Mouse (Mus musculus): ENCODE data around the gene Slc6a14. TPM values are rescaled to one million over a fixed set of nuclear protein-coding genes. Genes with fewer than 3 reads are reported as not detected.

The Slc6a14 gene
- polyA plus RNA-seq (2016; fragmentation: Nextera tagmentation; extraction: Ambion mirVana): 0.90 and 0.99 TPM in 2 replicates

GRCm38 (mm10) chrX:21714829-21715228, at the start of gene Slc6a14:
Gene Slc6a14, plus strand, starts transcription at chrX:21714896.
- H3K9ac ChIP-seq (replicated peaks): no peak within 1 kb of the TSS
- H3K9me3 ChIP-seq: no peaks in the 10 kb centered on the region
- H3K4me3 ChIP-seq (replicated peaks): no peak within 1 kb of the TSS
- no peaks in the 10 kb centered on the region for H3K27me3 ChIP-seq
- no peaks in the 10 kb centered on the region for H3K4me1 ChIP-seq (replicated peaks)
- no peak within 1 kb of the TSS for H3K27ac ChIP-seq
- 60% methylated on average over 7 of the region's 7 CpGs for WGBS
- no peak for ATAC-seq (ENCODE audit: insufficient number of reproducible peaks, insufficient read depth, low FRiP score, low TSS enrichment, low read depth)
- no peak within 1 kb of the TSS for H3K4me2 ChIP-seq
- H3K36me3 ChIP-seq: no peaks in the 10 kb centered on the region

GRCm38 (mm10) chrX:21670896-21671295, 43.8 kb upstream of the Slc6a14 start:
- 22% methylated on average over 7 of the region's 7 CpGs for WGBS
- H3K4me2 ChIP-seq: no peak overlapping the region
- ATAC-seq (ENCODE audit: insufficient number of reproducible peaks, insufficient read depth, low FRiP score, low TSS enrichment, low read depth): no peak

GRCm38 (mm10) chrX:21695220-21695619, 19.5 kb upstream of the Slc6a14 start:
- Histone ChIP-seq H3K27me3 (no peaks in the 10 kb centered on the region), H3K27ac (no peak overlapping the region), H3K9ac (replicated peaks) (no peak overlapping the region), H3K4me3 (replicated peaks) (no peak overlapping the region), H3K36me3 (no peaks in the 10 kb centered on the region), H3K4me2 (no peak overlapping the region), H3K9me3 (no peaks in the 10 kb centered on the region), H3K4me1 (replicated peaks) (no peaks in the 10 kb centered on the region)
- WGBS: 77% methylated on average over 6 of the region's 6 CpGs
- no peak for ATAC-seq (ENCODE audit: insufficient number of reproducible peaks, insufficient read depth, low FRiP score, low TSS enrichment, low read depth)

More at GRCm38 (mm10) chrX:21670896-21671295, 43.8 kb upstream of the Slc6a14 start:
- no peak overlapping the region for H3K9ac ChIP-seq (replicated peaks)
- no peaks in the 10 kb centered on the region for H3K4me1 ChIP-seq (replicated peaks)
- no peak overlapping the region for H3K4me3 ChIP-seq (replicated peaks)
- no peaks in the 10 kb centered on the region for H3K27me3 ChIP-seq
- H3K27ac ChIP-seq: no peak overlapping the region
- no peaks in the 10 kb centered on the region for H3K36me3 ChIP-seq
- peaks cover 6% of the 10 kb centered on the region; the same call in 1 of the 2 replicates for H3K9me3 ChIP-seq

GRCm38 (mm10) chrX:21695687-21696086, 19.0 kb upstream of the Slc6a14 start:
- Histone ChIP-seq H3K27me3 (no peaks in the 10 kb centered on the region), H3K27ac (no peak overlapping the region), H3K4me1 (replicated peaks) (no peaks in the 10 kb centered on the region), H3K36me3 (no peaks in the 10 kb centered on the region), H3K9me3 (no peaks in the 10 kb centered on the region), H3K9ac (replicated peaks) (no peak overlapping the region), H3K4me3 (replicated peaks) (no peak overlapping the region), H3K4me2 (no peak overlapping the region)
- 83% methylated on average over 3 of the region's 3 CpGs for WGBS
- ATAC-seq (ENCODE audit: insufficient number of reproducible peaks, insufficient read depth, low FRiP score, low TSS enrichment, low read depth): no peak

- no peaks in the 10 kb centered on the region for H3K36me3 ChIP-seq
- WGBS: 82% methylated on average over 4 of the region's 4 CpGs
- H3K9me3 ChIP-seq: no peaks in the 10 kb centered on the region
- H3K4me2 ChIP-seq: no peak overlapping the region
- no peaks in the 10 kb centered on the region for H3K27me3 ChIP-seq
- no peak overlapping the region for H3K27ac ChIP-seq
- no peak for ATAC-seq (ENCODE audit: insufficient number of reproducible peaks, insufficient read depth, low FRiP score, low TSS enrichment, low read depth)
- H3K4me1 ChIP-seq (replicated peaks): no peaks in the 10 kb centered on the region
- H3K4me3 ChIP-seq (replicated peaks): no peak overlapping the region
- no peak overlapping the region for H3K9ac ChIP-seq (replicated peaks)
These were observed 13.1 kb upstream of the Slc6a14 start for GRCm38 (mm10) chrX:21701646-21702045.

GRCm38 (mm10) chrX:21704470-21704869, 10.2 kb upstream of the Slc6a14 start:
- H3K9ac ChIP-seq (replicated peaks): no peak overlapping the region
- no peak overlapping the region for H3K4me3 ChIP-seq (replicated peaks)
- no peak for ATAC-seq (ENCODE audit: insufficient number of reproducible peaks, insufficient read depth, low FRiP score, low TSS enrichment, low read depth)
- H3K4me1 ChIP-seq (replicated peaks): no peaks in the 10 kb centered on the region
- 96% methylated on average over 1 of the region's 1 CpGs for WGBS
- H3K4me2 ChIP-seq: no peak overlapping the region
- no peaks in the 10 kb centered on the region for H3K27me3 ChIP-seq
- H3K9me3 ChIP-seq: no peaks in the 10 kb centered on the region
- H3K36me3 ChIP-seq: no peaks in the 10 kb centered on the region
- H3K27ac ChIP-seq: no peak overlapping the region

GRCm38 (mm10) chrX:21715293-21715692, 597 bp downstream of the Slc6a14 start:
- H3K9ac ChIP-seq (replicated peaks): no peak overlapping the region
- 73% methylated on average over 5 of the region's 5 CpGs for WGBS
- H3K27me3 ChIP-seq: no peaks in the 10 kb centered on the region
- no peak overlapping the region for H3K27ac ChIP-seq
- ATAC-seq (ENCODE audit: insufficient number of reproducible peaks, insufficient read depth, low FRiP score, low TSS enrichment, low read depth): no peak
- H3K4me1 ChIP-seq (replicated peaks): no peaks in the 10 kb centered on the region
- no peaks in the 10 kb centered on the region for H3K36me3 ChIP-seq
- H3K4me2 ChIP-seq: no peak overlapping the region
- no peaks in the 10 kb centered on the region for H3K9me3 ChIP-seq
- H3K4me3 ChIP-seq (replicated peaks): no peak overlapping the region

GRCm38 (mm10) chrX:21716885-21717284, 2.2 kb downstream of the Slc6a14 start:
- H3K36me3 ChIP-seq: no peaks in the 10 kb centered on the region
- no peaks in the 10 kb centered on the region for H3K4me1 ChIP-seq (replicated peaks)
- no peak for ATAC-seq (ENCODE audit: insufficient number of reproducible peaks, insufficient read depth, low FRiP score, low TSS enrichment, low read depth)
- H3K27ac ChIP-seq: no peak overlapping the region
- H3K9ac ChIP-seq (replicated peaks): no peak overlapping the region
- no peak overlapping the region for H3K4me2 ChIP-seq
- 92% methylated on average over 2 of the region's 2 CpGs for WGBS
- H3K27me3 ChIP-seq: no peaks in the 10 kb centered on the region
- H3K4me3 ChIP-seq (replicated peaks): no peak overlapping the region
- H3K9me3 ChIP-seq: no peaks in the 10 kb centered on the region

GRCm38 (mm10) chrX:21744997-21745396, 30.3 kb downstream of the Slc6a14 start, which contains the start of gene Gm28269:
Gene Gm28269, minus strand, starts transcription at chrX:21745097.
- Histone ChIP-seq H3K27ac (no peak within 1 kb of the TSS), H3K9me3 (no peaks in the 10 kb centered on the region), H3K27me3 (no peaks in the 10 kb centered on the region), H3K9ac (replicated peaks) (no peak within 1 kb of the TSS), H3K4me2 (no peak within 1 kb of the TSS), H3K36me3 (no peaks in the 10 kb centered on the region), H3K4me3 (replicated peaks) (no peak within 1 kb of the TSS), H3K4me1 (replicated peaks) (no peaks in the 10 kb centered on the region)
- ATAC-seq (ENCODE audit: insufficient number of reproducible peaks, insufficient read depth, low FRiP score, low TSS enrichment, low read depth): no peak

Other genes starting within 250 kb of the Slc6a14 start
- 39.1 and 49.8 TPM in 2 replicates for gene Agtr2, start 230.4 kb upstream of the Slc6a14 start, polyA plus RNA-seq (2016; fragmentation: Nextera tagmentation; extraction: Ambion mirVana)
- gene Gm28269, start 30.2 kb downstream of the Slc6a14 start, polyA plus RNA-seq (2016; fragmentation: Nextera tagmentation; extraction: Ambion mirVana): not detected in 2 replicates